Mouse (Mus musculus) left cerebral cortex, adult 11 months (tissue): ENCODE data around the gene Exoc4.

ENCODE experiments used
- DNase-seq: peaks from one replicate; pipeline ENCODE4 v3.0.0; 2022; ENCODE audit warnings: low spot score

The Exoc4 gene

DNA sequence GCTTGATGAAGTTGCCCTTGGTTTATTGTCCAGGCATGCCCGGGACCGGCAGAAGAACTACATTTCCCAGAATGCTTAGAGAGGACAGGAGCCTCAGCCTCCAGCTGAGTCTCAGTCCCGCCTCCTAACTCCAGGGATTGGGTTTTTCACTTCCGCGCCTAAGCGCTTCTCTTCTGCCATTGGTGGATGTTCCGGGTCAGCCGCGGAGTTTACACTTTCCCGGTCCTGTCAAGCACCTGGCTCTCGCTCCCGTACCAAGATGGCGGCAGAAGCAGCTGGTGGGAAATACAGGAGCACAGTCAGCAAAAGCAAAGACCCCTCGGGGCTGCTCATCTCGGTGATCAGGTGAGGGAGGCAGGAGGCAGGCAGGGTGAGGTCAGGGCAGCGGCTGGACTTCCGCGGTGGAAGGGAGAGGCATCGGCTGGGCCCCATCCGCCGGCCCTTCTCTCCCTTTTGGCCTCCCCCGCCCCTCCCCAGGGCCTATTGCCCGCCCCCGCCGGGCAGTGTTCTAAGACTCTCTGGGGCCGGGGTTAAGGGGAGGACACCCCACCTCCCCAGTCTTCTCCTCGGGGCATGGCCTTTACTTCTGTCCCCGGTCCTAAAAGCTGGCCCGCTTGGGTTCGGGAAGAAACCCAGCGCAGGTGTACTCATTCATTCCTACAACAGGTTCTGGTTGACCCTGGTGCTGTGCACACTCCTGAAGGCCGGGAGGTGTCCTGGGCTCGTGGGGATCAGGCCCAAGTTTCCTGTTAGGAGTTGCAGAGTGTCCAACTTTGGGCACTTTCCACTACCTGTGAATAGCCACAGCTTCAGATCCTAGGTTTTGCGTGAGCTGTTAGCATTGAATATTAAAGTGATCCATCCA is at the start of gene Exoc4:
TSS of gene Exoc4 (plus strand) at position 192 of the 865 bp plus-strand sequence.
- peak; percentile 97 for DNase-seq

DNA sequence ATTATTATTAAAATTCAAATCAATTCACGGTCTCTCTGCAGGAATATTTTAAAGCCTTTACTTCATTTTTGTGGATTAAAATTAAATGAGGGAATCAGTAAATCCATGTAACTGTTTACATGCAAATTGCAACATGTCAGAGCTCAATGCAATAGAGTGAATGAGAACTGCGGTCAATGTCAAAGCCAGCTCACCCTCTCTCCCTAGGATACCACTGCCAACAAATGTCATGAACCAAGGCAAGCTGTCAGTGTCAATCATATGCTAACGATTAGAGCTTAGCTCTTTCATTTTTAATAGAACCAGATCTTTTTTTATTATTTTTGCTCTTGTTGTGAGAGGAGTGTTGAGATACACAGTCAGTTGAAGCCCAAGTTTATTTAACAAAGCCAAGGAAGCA is 30.1 kb upstream of the Exoc4 start:
- no peak for DNase-seq

DNA sequence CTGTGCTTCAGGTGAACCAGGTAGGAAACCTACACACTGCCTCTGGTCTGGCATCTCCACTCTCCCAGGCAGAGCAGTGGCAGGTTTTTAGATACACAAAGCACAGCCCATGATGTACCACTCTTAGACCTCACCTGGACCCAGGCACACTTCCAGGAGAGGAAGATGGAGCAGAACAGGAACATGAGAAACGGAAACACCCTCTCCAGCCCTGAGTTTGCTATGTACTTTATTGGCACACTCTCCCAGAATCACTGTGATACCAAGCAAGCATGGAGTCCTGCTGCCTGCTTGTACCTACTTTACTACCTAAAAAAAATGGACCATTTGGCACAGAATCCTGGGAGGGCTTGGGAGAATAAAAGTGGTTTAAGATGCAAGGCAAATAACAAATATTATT is 22.2 kb upstream of the Exoc4 start:
- DNase-seq = no peak

DNA sequence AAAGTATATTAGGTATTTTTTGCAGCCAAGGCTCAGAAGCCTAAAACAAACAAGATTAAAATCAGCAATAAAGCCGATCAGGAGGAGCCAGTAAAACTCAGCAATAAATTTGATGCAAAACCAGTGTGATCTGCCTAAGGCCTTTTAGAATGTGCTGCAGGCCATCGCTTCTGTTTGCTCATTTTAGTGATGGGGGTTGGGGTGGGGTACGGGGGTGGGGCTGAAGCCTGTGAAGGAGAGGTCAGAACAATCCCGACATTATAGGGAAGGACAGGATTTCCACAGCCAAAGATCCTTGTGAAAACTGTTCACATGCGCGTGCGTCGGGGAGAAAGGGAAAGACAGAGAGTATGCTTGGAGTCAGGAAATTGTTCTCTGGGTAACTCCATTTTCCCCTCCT is 21.5 kb upstream of the Exoc4 start:
- no peak for DNase-seq

DNA sequence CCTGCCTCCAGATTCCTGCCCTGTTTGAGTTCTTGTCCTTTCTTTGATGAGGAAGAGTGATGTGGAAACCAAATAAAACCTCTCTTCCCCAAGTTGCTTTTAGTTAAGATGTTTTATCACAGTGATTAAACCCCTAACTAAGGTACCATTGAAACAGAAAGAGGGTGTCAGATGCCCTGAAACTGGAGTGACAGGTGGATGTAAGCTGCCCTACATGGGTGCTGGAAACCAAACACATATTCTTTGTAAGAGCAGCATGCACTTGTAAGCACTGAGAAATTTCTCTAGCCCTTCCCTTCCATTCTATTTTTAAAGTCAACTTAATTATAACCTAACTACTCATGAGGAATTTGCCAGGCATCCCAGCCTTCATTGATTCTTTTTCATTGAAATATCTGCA is 7.6 kb upstream of the Exoc4 start:
- DNase-seq = no peak

DNA sequence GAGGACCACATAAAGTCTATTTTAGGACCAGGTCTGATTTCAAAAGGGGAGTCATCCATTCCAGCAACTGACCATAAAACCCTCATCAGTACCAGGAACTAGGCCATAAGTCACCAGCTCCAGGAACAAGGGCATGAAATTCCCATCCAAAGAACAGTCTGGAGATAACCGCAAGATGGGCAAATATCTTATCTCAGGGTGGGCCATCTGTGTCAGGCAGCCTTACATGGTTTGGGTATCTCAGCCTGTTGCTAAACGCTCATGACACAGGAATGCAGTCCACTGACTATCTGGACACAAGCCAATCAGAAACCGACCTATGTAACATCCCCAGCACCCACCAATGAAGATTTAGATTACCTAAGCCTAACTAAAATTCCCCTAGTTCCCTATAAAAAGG is 4.3 kb upstream of the Exoc4 start:
- no peak for DNase-seq

DNA sequence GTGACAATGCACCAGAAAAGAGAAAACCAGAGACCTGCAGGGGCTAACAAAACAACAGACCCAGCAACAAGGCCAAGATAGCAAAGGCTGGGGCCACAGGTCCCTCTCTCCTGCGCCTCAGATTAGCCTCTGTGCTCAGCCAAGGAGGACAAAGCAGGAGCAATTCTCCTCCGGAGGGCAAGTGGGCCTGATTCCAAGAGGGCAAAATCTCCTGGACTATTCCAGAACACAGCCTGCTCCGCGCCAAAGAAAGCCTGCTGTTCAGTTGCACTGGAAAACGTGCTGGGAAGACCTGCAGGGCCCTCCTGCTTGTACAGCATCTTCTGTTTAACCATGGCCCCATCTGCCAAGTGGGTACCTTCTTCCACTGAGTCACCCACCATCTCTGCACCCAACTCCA is 1.7 kb upstream of the Exoc4 start:
- DNase-seq = no peak

DNA sequence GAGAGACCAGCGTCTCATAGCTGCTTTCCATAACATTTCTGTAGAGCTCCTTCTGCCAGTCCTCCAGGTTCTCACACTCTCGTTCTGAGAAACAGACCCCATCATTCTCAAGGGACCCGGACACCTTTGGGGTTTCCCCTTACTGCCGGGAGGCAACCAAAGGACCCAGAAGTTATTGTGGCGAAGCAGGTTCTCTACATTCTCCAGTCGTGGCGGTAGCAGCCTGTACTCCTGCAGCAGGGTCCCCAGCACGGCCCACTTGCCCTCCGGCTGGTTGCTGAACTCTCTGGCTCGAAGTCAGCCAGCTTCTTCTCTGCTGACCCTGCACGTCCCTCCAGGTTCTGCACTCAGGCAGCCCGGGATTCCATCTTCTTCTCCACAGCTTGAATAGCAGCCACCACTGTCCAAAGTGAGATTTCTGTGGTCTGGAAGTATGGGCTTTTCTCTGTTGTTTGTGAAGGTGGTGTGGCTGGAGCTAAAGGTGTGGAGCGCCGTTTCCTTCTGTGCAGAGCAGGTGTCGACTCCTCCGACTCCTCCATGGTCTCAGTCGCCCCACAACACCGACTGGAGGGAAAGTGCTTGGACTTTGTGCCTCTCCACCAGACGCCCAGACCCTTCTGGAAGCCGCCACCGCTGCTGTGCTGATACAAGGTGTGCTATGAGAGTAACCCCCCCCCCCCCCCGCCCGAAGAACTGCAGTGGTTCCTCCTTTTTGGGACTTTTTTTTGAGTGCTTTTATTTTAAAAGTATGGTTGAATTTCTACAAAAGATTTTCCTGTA is 1.1 kb upstream of the Exoc4 start:
- no peak for DNase-seq

DNA sequence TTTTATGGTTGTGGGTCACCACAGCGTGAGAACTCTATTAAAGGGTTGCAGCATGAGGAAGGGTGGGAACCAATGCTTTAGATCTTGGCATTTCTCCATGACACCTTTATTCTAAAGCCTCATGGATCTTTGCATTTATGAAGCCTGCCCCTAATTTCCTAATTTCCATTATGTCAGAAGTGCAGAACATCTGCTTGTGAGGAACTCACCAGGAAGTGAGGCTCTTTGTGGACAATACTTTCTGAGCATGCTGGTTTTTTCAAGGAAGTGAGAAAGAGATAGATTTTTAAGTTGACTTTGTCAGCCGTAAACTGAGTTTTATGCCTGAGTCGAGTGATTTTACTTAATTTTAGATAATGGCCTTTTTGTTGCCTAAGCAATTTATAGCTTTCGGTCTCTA is 7.8 kb downstream of the Exoc4 start:
- no peak for DNase-seq

DNA sequence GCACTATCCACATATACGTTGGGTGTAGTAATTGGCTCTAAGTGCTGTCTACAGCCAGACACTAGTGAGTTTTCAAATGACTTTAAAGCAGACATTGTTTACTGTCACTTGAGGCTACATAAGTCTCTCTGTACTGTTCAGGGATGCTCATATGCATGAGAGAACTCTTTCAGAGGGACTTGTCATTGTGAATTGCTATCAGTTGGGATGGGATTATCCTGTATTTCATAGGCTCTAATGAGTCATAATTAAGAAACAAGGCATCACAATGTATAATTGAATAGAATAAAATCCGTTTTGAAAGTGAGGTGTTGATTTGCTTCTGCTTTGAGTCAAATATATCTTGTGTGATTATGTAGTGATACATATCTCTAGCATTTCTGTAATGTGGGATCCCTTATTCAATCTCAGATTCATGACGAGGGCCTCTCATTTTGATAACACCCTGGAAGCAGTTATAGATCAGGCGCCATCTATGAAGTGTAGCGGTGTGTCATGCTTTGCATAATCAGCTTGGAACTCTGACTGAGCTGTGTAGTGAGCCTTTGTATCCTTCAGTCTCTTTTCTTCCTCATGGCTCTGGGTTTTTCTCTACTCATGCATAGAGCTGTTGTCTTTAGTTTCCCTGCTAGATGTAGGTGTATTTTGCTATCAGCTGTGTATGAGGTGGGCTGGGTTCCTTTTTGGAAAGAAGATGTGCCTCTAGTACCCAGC is 8.3 kb downstream of the Exoc4 start:
- DNase-seq = no peak

DNA sequence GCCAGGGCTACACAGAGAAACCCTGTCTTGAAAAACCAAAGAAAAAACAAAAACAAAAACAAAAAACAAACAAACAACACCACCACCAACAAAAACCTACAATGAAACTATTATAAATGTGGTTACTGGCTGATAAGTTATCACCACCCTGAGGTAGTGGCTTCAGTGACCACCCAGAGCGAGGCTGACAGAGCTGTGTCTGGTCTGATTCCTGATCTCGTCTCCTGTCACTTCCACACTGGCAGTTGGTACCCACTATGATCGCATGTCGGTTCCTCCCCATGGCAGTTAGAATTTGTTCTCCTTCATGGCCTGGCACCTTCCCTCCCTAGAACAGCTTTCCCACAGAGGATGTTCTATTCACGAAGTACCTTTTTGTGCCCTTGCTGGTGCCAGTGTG is 11.0 kb downstream of the Exoc4 start:
- DNase-seq = no peak

DNA sequence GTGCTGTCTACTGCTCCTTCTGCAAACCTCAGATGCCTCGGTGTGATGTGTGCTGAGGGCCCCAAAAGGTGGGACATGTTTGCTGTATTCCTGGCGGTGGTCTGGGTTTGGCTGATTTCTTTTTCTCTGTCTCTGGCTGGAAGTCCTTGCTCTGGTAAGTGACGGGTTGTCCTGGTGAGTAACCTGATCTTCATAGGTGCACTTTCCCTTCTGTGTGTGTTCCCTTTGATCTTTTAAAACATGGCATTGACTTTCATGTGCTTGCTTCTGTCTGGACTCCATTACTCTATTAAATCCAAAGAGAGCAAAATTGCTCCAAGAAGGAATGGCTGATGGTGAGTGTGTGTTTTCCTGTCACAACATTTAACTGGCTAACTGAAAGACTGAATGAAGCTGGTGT is 12.7 kb downstream of the Exoc4 start:
- DNase-seq = no peak

DNA sequence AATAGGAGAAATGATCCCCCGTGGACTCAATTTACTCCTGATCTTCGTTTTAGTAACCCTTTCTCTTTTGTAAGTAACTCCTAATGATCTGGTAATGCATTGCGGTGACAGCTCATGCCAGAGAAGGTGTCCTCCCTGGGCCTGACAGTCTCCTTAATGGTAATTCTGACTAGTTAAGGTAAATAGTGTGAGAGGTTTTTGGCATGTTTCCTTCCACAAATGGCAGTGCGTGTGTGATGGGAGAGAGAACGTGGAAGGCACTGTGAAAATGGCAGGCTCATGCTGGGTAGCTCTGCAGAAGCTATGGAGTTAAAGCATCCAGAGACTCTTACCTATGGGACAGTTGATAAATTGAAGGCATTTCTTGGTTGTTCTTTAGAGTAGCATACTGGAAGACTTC is 15.1 kb downstream of the Exoc4 start:
- DNase-seq = no peak

DNA sequence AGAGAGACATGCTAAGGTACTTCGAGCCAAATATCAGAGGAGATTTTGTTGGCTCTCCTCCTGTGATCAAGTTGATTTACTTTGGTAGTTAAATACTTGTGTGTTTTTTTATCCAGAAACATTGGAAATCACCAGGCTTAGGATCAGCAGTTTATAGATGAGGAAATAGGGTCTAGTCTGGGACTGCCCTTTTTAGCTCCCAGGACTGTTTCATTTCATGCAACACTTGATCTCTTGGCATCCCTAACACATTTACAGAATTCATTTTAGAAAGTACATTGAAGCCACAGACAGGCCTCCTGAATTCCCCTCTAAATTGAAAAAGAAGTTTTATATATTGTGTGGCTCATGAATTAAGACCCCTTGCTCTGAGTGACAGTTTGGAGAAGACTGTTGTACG is 15.5 kb downstream of the Exoc4 start:
- no peak for DNase-seq

DNA sequence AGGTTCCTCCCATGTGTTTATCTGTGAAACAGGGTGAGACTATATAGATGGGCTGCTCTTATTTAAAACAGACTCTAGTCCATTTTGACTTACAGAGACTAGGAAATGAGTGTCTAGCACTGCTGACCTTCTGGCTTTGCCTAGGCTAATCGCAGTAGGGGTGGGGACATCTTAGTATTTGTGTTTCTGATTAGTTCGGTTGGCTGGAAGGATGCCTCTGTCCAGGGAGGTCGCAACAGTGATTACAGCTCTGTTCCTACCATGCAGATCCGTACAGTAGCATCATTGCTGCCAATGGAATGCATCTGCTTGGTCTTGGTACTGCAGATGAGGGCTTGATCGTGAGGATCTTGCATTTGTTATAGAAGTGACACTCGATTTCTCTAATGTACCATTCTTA is 18.7 kb downstream of the Exoc4 start:
- no peak for DNase-seq

DNA sequence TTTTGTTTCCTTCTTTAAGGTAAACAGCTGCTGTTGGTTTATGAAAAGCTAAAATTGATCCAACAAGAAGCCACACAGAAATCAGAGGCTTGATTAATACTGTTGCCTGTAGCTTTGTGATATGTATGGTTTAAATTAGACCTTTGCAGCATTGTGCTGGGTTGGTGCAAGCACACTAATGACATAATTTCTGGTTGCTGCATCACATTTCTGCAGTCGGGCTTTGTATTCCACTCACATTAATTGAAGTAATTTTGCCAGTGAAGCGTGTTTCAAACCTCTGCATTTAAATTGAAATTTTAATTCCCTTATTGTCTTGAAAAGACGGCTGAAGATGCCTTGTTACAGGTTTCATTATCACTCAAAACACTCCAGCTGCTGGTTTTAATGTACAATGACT is 34.6 kb downstream of the Exoc4 start:
- no peak for DNase-seq

DNA sequence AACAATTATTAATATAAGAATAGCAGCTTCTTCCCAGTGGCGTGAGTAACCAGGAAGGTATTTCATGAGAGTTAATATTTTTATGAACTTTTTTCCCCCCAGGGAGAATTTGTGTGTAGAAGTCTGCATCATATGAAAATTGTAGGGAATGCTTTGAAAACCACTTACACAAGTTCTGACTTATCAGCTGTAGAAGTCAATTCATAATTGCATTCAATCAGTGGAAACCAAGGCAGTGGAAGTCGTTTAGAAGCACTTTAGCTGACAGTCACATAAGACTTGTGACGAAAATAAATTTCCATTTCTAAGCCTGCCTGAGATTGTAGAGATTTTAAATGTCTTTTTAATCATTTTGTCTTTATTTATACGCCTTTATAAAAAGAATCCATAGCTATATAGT is 35.1 kb downstream of the Exoc4 start:
- no peak for DNase-seq

DNA sequence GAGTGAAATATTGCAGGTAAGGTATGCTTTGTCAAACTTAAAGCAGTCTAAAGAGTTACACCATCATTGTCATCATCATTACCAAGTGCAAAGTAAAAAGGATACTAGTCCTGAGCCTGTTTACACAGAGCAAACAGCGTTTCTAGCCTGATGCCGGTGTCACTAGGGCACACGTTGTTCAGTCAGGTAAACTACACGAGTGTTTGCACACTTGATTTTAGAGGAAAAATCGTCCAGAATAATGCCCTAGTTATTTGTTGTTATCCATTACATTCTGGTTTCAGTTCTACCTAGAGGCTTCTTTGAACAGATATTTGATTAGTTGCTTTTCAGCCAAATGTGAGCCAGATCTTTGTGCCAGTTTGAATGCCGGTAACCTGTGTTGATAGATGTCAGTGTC is 37.5 kb downstream of the Exoc4 start:
- DNase-seq = no peak

DNA sequence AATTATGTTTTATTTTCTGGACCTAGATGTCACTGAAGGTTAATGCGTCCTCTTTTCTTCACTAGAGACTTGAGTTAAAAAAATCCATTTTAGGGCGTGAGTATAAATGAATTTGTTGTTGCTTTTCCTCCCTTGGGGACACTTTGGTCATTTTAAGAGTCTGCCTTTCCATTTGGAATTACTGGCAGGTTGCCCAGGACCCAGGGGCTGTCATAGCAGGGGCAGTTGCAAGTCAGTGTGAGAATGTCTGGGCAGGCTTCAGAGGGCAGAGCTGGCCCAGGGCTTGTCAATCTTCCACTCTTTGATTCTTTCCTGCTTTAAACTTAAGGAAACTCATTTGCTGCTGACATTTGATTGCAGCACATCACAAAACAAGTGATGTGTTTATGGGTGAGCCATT is 45.7 kb downstream of the Exoc4 start:
- no peak for DNase-seq

DNA sequence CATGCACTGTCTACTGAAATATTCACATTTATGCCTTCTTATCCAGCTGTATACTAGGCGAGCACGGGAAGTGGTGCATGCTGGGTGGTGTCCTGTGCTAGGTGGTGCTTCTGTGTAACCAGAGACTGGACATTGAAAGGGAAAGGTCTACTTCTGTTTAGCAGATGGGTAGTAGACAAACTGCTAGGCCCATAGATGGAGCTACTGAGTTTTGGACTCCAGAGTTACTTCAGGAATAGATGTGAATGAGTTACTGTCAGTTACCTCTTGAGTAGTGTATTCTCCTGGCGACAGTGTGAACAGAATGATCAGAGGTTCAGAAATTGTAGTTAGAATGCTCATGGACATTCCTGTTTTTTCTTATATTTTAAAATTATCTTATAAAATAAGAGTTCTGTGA is 48.7 kb downstream of the Exoc4 start:
- DNase-seq = no peak

DNA sequence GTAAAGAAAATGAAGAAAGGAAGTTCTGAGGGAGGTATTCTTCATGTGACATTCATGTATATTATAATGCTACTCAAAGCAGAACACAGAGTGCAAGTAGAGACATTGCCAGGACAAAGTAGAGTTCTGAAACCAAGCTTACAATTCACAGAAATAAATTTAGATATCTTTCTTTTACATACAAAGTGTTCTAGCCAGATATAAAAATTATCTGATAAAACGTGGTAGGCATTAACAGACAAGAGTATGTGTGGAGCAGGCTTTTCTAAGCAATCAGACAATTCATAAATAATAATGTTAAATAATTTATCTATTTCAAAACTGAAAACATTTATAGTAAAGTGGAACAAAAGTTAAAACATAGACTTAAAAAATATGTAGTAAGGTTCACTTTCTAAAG is 49.9 kb downstream of the Exoc4 start:
- no peak for DNase-seq

DNA sequence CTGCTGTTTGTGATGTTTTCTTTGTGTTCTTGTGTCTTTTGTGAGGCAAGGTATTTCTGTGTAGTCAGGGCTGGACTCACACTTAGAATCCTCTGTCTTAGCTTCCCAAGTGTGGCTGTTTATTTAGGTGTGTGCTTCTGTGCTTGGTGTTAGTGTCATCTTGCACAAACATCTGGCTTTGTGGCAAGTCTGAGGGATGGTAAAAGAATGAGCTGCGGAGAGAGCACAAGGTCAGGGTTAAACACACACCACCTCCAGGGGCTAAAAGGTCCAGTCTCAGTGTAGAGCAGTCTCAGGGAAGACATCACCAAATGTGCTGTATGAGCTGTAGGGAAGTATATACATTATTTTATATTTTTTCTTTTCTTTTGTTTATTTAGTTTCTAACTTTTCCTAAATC is 57.1 kb downstream of the Exoc4 start:
- DNase-seq = no peak

DNA sequence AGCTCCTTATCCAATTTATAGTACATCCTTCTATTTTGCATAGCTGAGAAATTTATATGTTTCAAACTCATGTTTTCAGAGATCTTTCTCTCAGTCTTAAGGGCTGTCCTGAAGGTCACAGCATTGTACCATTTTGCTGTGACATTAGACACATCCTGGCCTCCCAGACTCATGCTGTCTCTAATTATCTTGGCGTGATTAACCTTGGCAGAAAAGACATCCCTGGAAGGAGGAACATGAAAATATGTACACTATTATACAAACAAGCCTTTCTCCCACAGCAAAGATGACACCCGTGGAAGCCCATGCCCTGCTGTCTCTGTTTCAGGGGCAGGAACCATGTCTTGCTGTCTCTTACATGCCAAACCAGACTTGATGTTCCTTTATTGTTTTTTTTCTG is 59.8 kb downstream of the Exoc4 start:
- DNase-seq = no peak
